Mouse (Mus musculus) G1E (cell line): ENCODE results near the gene Il12b.

ENCODE experiments used
- CTCF ChIP-seq: IDR thresholded peaks from 2 replicates; pipeline ENCODE4 v1.5.1; 2012; ENCODE audit warnings: low read depth, low read length, inconsistent platforms, mixed read lengths
- POLR2AphosphoS5 ChIP-seq: IDR thresholded peaks from 2 replicates; pipeline ENCODE4 v1.6.1; 2012; ENCODE audit warnings: low read depth, low read length, inconsistent platforms; ENCODE audit not compliant: insufficient replicate concordance
- TAL1 ChIP-seq: conservative IDR thresholded peaks from 2 replicates; pipeline ENCODE4 v1.6.1; 2012; ENCODE audit warnings: low read depth, low read length, inconsistent platforms, mixed read lengths

DNA sequence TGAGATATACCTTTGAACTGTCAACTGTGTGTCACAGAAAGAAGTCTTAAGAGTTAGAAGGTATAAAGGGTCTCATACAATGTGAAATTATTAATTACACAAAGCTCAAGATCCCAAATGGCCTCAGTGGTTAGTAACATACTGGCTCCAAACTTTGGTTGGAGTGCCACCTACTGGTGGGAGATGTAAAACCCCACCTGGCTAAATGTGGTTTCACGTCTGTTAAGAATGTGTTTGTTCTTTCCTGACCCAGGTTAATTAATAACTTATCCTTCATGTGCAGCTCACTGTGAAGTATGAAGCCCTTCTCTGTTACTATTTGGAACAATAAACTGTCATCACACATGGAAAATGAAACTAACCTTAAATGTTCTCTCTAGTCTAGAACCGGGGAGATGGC is 53.6 kb downstream of the Il12b start:
- TF ChIP-seq CTCF, result peak; percentile 60
- TF ChIP-seq TAL1, result no peak
- no peak for TF ChIP-seq POLR2AphosphoS5
